In the genomic region with DNA sequence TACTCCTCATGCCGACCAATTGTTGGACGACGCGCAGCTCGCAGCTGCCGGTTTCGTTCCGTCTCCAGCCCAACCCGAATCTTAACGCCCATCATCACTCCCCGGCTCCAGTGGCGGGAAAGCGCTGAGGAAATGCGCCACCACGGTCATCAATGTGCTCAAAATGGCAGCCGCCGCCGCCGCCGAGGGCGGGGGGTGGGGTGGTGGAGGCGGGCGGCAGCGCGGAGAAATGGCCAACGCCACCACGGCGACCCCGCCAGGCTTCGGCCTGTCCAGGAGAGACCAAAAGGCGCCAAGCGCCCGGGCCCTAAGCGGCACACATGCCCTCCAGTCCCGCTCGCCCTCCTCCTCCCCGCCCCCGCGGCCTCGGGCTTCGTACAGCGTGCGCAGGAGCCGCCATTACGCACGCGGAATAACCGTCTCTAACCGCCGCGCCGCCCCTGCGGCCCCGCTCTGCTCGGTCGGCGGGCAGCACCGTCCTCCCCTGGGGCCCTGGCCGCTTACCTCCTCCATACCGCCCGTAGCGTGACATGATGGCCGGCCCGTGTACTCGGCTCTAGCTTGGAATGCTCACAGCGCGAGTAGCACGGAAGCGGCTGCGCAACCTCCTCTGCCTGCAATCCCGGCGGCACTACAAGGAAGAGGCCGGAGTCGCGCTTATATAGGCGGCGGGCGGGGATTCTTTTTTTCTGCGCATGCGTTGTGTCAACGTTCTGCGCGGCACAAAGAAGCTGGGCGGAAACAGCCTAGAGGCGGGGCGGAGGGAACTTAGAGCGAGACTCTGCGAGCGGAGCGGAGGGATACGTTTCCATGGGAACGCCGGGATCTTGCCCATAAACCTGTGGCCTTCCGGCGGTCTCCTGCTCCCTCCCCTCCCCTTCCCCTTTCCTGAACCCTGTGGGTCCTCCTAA, we compare ENCODE assay signal across 8 mouse cellular contexts. TPM values are rescaled to one million over a fixed set of nuclear protein-coding genes. Genes with fewer than 3 reads are reported as not detected.
DNase-seq lines count a peak whose midpoint lies in the region; ATAC-seq lines count a peak whose summit lies in the region.

Gene Srsf7 (minus strand): TSS at position 637 of the 911 bp plus-strand sequence.
Gene Ttc39d (plus strand): TSS at position 790 of the 911 bp plus-strand sequence.

- ATAC-seq in megakaryocyte progenitor cell, adult 5-6 weeks (replicated peaks; ENCODE audit: poor library complexity), result peak; percentile 86

- peak; percentile 99 for DNase-seq in adipocyte (ENCODE audit: low spot score)
- peak; percentile 99 for DNase-seq in embryo, embryonic 10 days (ENCODE audit: low spot score)
- DNase-seq in gastrocnemius, postnatal 10 days, result peak; percentile 98
- peak; percentile 99 for DNase-seq in induced T-regulatory cell, adult 2 months (ENCODE audit: low read depth)
- DNase-seq in left cerebral cortex, adult 9 months (ENCODE audit: low spot score in 2 of 2), result peak; percentile 94 to 98
- DNase-seq in right cerebral cortex, postnatal 14 days, result peak; percentile 97
- peak; percentile 98 to 99 for DNase-seq in urinary bladder, postnatal 36 days (ENCODE audit: low spot score in 2 of 2)

RNA-seq across cellular contexts. Expression of gene Srsf7, which starts in this region (rescaled TPM):
- 10 to 100 TPM; 46.8 to 59.0 TPM for total RNA-seq in gastrocnemius, postnatal 10 days (2021)
- total RNA-seq in megakaryocyte progenitor cell, adult 5-6 weeks (2015), result 538 and 545 TPM in 2 replicates
- 490 and 575 TPM in 2 replicates for total RNA-seq in megakaryocyte progenitor cell, adult 5-6 weeks (2017)

RNA-seq across cellular contexts. Expression of gene Ttc39d, which starts in this region (rescaled TPM):
- not detected for total RNA-seq in gastrocnemius, postnatal 10 days (2021)
- not detected in 2 replicates for total RNA-seq in megakaryocyte progenitor cell, adult 5-6 weeks (2015)
- total RNA-seq in megakaryocyte progenitor cell, adult 5-6 weeks (2017), result not detected in 2 replicates

Comparison
In these comparisons a context has a peak if more than half of its experiments do, and no peak if none do; other contexts are left out.
1. Peak in every context shown above with its lines: DNase-seq and ATAC-seq.
2. RNA of gene Srsf7 (total RNA-seq): 490 to 575 TPM in megakaryocyte progenitor cell, adult 5-6 weeks; 46.8 to 59.0 TPM in gastrocnemius, postnatal 10 days; every median in the first group is over 4 times any median in the second.